Mouse (Mus musculus): Measurements from ENCODE around the gene D1Ertd622e.

DNA sequence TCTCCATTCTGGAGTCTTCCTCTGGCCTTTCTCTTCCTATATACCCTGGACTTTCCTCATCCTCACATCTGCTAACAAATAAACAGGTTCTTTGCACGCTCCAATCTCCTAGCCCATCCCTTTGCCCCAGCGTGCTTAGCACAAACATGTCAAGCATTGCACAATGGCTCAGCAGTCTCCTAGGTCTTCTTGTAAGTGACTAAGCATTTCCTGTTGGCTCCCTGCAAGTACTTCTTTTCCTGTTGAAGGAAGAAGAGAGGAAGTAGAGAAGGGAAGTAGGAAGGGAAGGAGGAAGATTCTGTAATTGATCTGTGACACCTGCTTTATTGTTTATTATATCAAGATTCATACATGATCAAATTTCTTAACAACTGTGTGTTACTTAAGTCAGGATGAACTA, 11.0 kb upstream of the D1Ertd622e start:
- TF ChIP-seq CTCF (IDR thresholded peaks at IDR 0.05; ENCODE audit: extremely low read depth, insufficient read length, insufficient replicate concordance, low read depth, low read length) (no peak), POLR2A (IDR thresholded peaks at IDR 0.05; ENCODE audit: low read depth, low read length) (no peak)
